Mouse (Mus musculus) kidney, postnatal 14 days (tissue): ENCODE results near the gene Rps19bp1.
A peak's percentile ranks its signal among the peaks of the same experiment; 100 is the strongest.

ENCODE experiments used
- DNase-seq: peaks from one replicate; pipeline ENCODE4 v3.0.0; 2022; ENCODE audit warnings: mixed read lengths

Rps19bp1 gene

GRCm38 (mm10) chr15:80219211-80219610 lies 44.9 kb downstream of the Rps19bp1 start:
- DNase-seq = no peak

GRCm38 (mm10) chr15:80217476-80217875 lies 46.6 kb downstream of the Rps19bp1 start:
- no peak for DNase-seq

GRCm38 (mm10) chr15:80216480-80216820 lies 47.7 kb downstream of the Rps19bp1 start:
- no peak for DNase-seq

GRCm38 (mm10) chr15:80215716-80216479 lies 48.2 kb downstream of the Rps19bp1 start:
- peak; percentile 33 for DNase-seq

- DNase-seq = no peak
These were observed 50.4 kb downstream of the Rps19bp1 start for GRCm38 (mm10) chr15:80213688-80214087.
